Mouse (Mus musculus): ENCODE results near the gene Cdk9. TPM values are rescaled to one million over a fixed set of nuclear protein-coding genes. Genes with fewer than 3 reads are reported as not detected.
A peak's percentile ranks its signal among the peaks of the same experiment; 100 is the strongest.

Cdk9 gene
- polyA plus RNA-seq, 1 experiment from 2014 or later = 79.2 TPM

- Histone ChIP-seq H3K27ac (replicated peaks; ENCODE audit: low read depth, low read length) (peak overlapping the region; percentile 93; the same call in 1 of the 2 replicates), H3K4me2 (ENCODE audit: low read depth, low read length) (peak overlapping the region; percentile 90), H3K4me1 (ENCODE audit: control insufficient read depth, insufficient read depth, low read length) (peaks cover 4% of the 10 kb centered on the region; the same call in 1 of the 2 replicates), H3K9me3 (replicated peaks; ENCODE audit: control insufficient read depth, low read length) (no peaks in the 10 kb centered on the region), H3K9ac (replicated peaks; ENCODE audit: low read length) (peak overlapping the region; percentile 89), H3K4me3 (ENCODE audit: low read depth, low read length) (peak overlapping the region; percentile 91), H3K36me3 (replicated peaks; ENCODE audit: control insufficient read depth, insufficient read depth, low read depth, low read length) (peaks cover 10% of the 10 kb centered on the region), H3K27me3 (ENCODE audit: control insufficient read depth, insufficient read depth, low read length) (no peaks in the 10 kb centered on the region)
- ATAC-seq (replicated peaks; ENCODE audit: insufficient number of reproducible peaks, low FRiP score, low TSS enrichment, low read depth) (peak; percentile 41; the same call in 1 of the 2 replicates), DNase-seq (ENCODE audit: low spot score) (peak; percentile 67)
- WGBS = under 1% methylated on average over 40 of the region's 41 CpGs
Measured at GRCm38 (mm10) chr2:32712108-32712551, 746 bp downstream of the Cdk9 start.

- Histone ChIP-seq H3K4me3 (ENCODE audit: low read depth, low read length) (peak overlapping the region; percentile 91), H3K36me3 (replicated peaks; ENCODE audit: control insufficient read depth, insufficient read depth, low read depth, low read length) (peaks cover 13% of the 10 kb centered on the region), H3K9me3 (replicated peaks; ENCODE audit: control insufficient read depth, low read length) (no peaks in the 10 kb centered on the region), H3K27me3 (ENCODE audit: control insufficient read depth, insufficient read depth, low read length) (no peaks in the 10 kb centered on the region), H3K4me2 (ENCODE audit: low read depth, low read length) (peak overlapping the region; percentile 90), H3K27ac (replicated peaks; ENCODE audit: low read depth, low read length) (0 out of 2 replicates have a peak overlapping the region, but pooled peaks have one; percentile 93), H3K9ac (replicated peaks; ENCODE audit: low read length) (peak overlapping the region; percentile 89), H3K4me1 (ENCODE audit: control insufficient read depth, insufficient read depth, low read length) (peaks cover 4% of the 10 kb centered on the region; the same call in 1 of the 2 replicates)
- ATAC-seq (replicated peaks; ENCODE audit: insufficient number of reproducible peaks, low FRiP score, low TSS enrichment, low read depth) (no peak), DNase-seq (ENCODE audit: low spot score) (no peak)
- WGBS = 27% methylated on average over 9 of the region's 9 CpGs
Measured at GRCm38 (mm10) chr2:32711301-32712056, 1.4 kb downstream of the Cdk9 start.

- Histone ChIP-seq H3K4me3 (ENCODE audit: low read depth, low read length) (no peak overlapping the region), H3K9ac (replicated peaks; ENCODE audit: low read length) (no peak overlapping the region), H3K4me2 (ENCODE audit: low read depth, low read length) (no peak overlapping the region), H3K4me1 (ENCODE audit: control insufficient read depth, insufficient read depth, low read length) (peaks cover 4% of the 10 kb centered on the region; the same call in 1 of the 2 replicates), H3K27me3 (ENCODE audit: control insufficient read depth, insufficient read depth, low read length) (no peaks in the 10 kb centered on the region), H3K9me3 (replicated peaks; ENCODE audit: control insufficient read depth, low read length) (no peaks in the 10 kb centered on the region), H3K27ac (replicated peaks; ENCODE audit: low read depth, low read length) (no peak overlapping the region), H3K36me3 (replicated peaks; ENCODE audit: control insufficient read depth, insufficient read depth, low read depth, low read length) (peaks cover 13% of the 10 kb centered on the region)
- no peak for ATAC-seq (replicated peaks; ENCODE audit: insufficient number of reproducible peaks, low FRiP score, low TSS enrichment, low read depth)
- DNase-seq (ENCODE audit: low spot score) = no peak
- 90% methylated on average over 5 of the region's 5 CpGs for WGBS
Measured at GRCm38 (mm10) chr2:32710425-32710824, 2.5 kb downstream of the Cdk9 start.

- no peak overlapping the region for H3K4me2 ChIP-seq (ENCODE audit: low read depth, low read length)
- no peak overlapping the region for H3K27ac ChIP-seq (replicated peaks; ENCODE audit: low read depth, low read length)
- H3K27me3 ChIP-seq (ENCODE audit: control insufficient read depth, insufficient read depth, low read length) = no peaks in the 10 kb centered on the region
- H3K4me3 ChIP-seq (ENCODE audit: low read depth, low read length) = no peak overlapping the region
- no peak for ATAC-seq (replicated peaks; ENCODE audit: insufficient number of reproducible peaks, low FRiP score, low TSS enrichment, low read depth)
- no peak for DNase-seq (ENCODE audit: low spot score)
- WGBS = 96% methylated on average over 20 of the region's 20 CpGs
- H3K4me1 ChIP-seq (ENCODE audit: control insufficient read depth, insufficient read depth, low read length) = peaks cover 4% of the 10 kb centered on the region; the same call in 1 of the 2 replicates
- peaks cover 13% of the 10 kb centered on the region for H3K36me3 ChIP-seq (replicated peaks; ENCODE audit: control insufficient read depth, insufficient read depth, low read depth, low read length)
- no peaks in the 10 kb centered on the region for H3K9me3 ChIP-seq (replicated peaks; ENCODE audit: control insufficient read depth, low read length)
- H3K9ac ChIP-seq (replicated peaks; ENCODE audit: low read length) = no peak overlapping the region
Measured at GRCm38 (mm10) chr2:32709521-32710137, 3.2 kb downstream of the Cdk9 start.

GRCm38 (mm10) chr2:32708643-32709042, 4.2 kb downstream of the Cdk9 start:
- Histone ChIP-seq H3K4me1 (ENCODE audit: control insufficient read depth, insufficient read depth, low read length) (peaks cover 4% of the 10 kb centered on the region; the same call in 1 of the 2 replicates), H3K9ac (replicated peaks; ENCODE audit: low read length) (no peak overlapping the region), H3K27ac (replicated peaks; ENCODE audit: low read depth, low read length) (no peak overlapping the region), H3K9me3 (replicated peaks; ENCODE audit: control insufficient read depth, low read length) (no peaks in the 10 kb centered on the region), H3K4me2 (ENCODE audit: low read depth, low read length) (no peak overlapping the region), H3K27me3 (ENCODE audit: control insufficient read depth, insufficient read depth, low read length) (no peaks in the 10 kb centered on the region), H3K4me3 (ENCODE audit: low read depth, low read length) (no peak overlapping the region), H3K36me3 (replicated peaks; ENCODE audit: control insufficient read depth, insufficient read depth, low read depth, low read length) (peaks cover 13% of the 10 kb centered on the region)
- WGBS = 49% methylated on average over 3 of the region's 3 CpGs
- DNase-seq (ENCODE audit: low spot score) (peak; percentile 82), ATAC-seq (replicated peaks; ENCODE audit: insufficient number of reproducible peaks, low FRiP score, low TSS enrichment, low read depth) (no peak)

GRCm38 (mm10) chr2:32706971-32707370, 5.9 kb downstream of the Cdk9 start:
- H3K4me1 ChIP-seq (ENCODE audit: control insufficient read depth, insufficient read depth, low read length) = peaks cover 4% of the 10 kb centered on the region; the same call in 1 of the 2 replicates
- no peak overlapping the region for H3K27ac ChIP-seq (replicated peaks; ENCODE audit: low read depth, low read length)
- peaks cover 13% of the 10 kb centered on the region for H3K36me3 ChIP-seq (replicated peaks; ENCODE audit: control insufficient read depth, insufficient read depth, low read depth, low read length)
- no peak for ATAC-seq (replicated peaks; ENCODE audit: insufficient number of reproducible peaks, low FRiP score, low TSS enrichment, low read depth)
- no peak overlapping the region for H3K4me3 ChIP-seq (ENCODE audit: low read depth, low read length)
- H3K9me3 ChIP-seq (replicated peaks; ENCODE audit: control insufficient read depth, low read length) = no peaks in the 10 kb centered on the region
- DNase-seq (ENCODE audit: low spot score) = no peak
- no peak overlapping the region for H3K9ac ChIP-seq (replicated peaks; ENCODE audit: low read length)
- 95% methylated on average over 6 of the region's 6 CpGs for WGBS
- H3K27me3 ChIP-seq (ENCODE audit: control insufficient read depth, insufficient read depth, low read length) = no peaks in the 10 kb centered on the region
- H3K4me2 ChIP-seq (ENCODE audit: low read depth, low read length) = no peak overlapping the region

- WGBS = 89% methylated on average over 7 of the region's 7 CpGs
- Histone ChIP-seq H3K36me3 (replicated peaks; ENCODE audit: control insufficient read depth, insufficient read depth, low read depth, low read length) (peaks cover 13% of the 10 kb centered on the region), H3K9ac (replicated peaks; ENCODE audit: low read length) (no peak overlapping the region), H3K4me2 (ENCODE audit: low read depth, low read length) (no peak overlapping the region), H3K9me3 (replicated peaks; ENCODE audit: control insufficient read depth, low read length) (no peaks in the 10 kb centered on the region), H3K4me1 (ENCODE audit: control insufficient read depth, insufficient read depth, low read length) (no peaks in the 10 kb centered on the region), H3K27ac (replicated peaks; ENCODE audit: low read depth, low read length) (no peak overlapping the region), H3K4me3 (ENCODE audit: low read depth, low read length) (no peak overlapping the region), H3K27me3 (ENCODE audit: control insufficient read depth, insufficient read depth, low read length) (no peaks in the 10 kb centered on the region)
- DNase-seq (ENCODE audit: low spot score) = no peak
- no peak for ATAC-seq (replicated peaks; ENCODE audit: insufficient number of reproducible peaks, low FRiP score, low TSS enrichment, low read depth)
Measured at GRCm38 (mm10) chr2:32705018-32705417, 7.9 kb downstream of the Cdk9 start.

GRCm38 (mm10) chr2:32704021-32704421, 8.9 kb downstream of the Cdk9 start, which contains the start of gene Fpgs:
Gene Fpgs (minus strand): TSS chr2:32704145.
- Histone ChIP-seq H3K4me3 (ENCODE audit: low read depth, low read length) (no peak within 1 kb of the TSS), H3K36me3 (replicated peaks; ENCODE audit: control insufficient read depth, insufficient read depth, low read depth, low read length) (peaks cover 10% of the 10 kb centered on the region), H3K27ac (replicated peaks; ENCODE audit: low read depth, low read length) (no peak within 1 kb of the TSS), H3K9ac (replicated peaks; ENCODE audit: low read length) (no peak within 1 kb of the TSS), H3K4me2 (ENCODE audit: low read depth, low read length) (no peak within 1 kb of the TSS), H3K9me3 (replicated peaks; ENCODE audit: control insufficient read depth, low read length) (no peaks in the 10 kb centered on the region), H3K4me1 (ENCODE audit: control insufficient read depth, insufficient read depth, low read length) (no peaks in the 10 kb centered on the region), H3K27me3 (ENCODE audit: control insufficient read depth, insufficient read depth, low read length) (no peaks in the 10 kb centered on the region)
- no peak for ATAC-seq (replicated peaks; ENCODE audit: insufficient number of reproducible peaks, low FRiP score, low TSS enrichment, low read depth)
- DNase-seq (ENCODE audit: low spot score) = no peak
- WGBS = 85% methylated on average over 2 of the region's 2 CpGs

Measured in embryonic facial prominence, embryonic 11.5 days (tissue).